Mouse (Mus musculus) kidney, adult 2 months (tissue): ENCODE data around the gene Cdk1. TPM values are rescaled to one million over a fixed set of nuclear protein-coding genes. Genes with fewer than 3 reads are reported as not detected.

Experiments
- DNase-seq: peaks from one replicate; pipeline ENCODE4 v3.0.0; 2021
- H3K27ac ChIP-seq: fragments of 200-500 bp; 2 replicates; pipeline ENCODE4 v1.5.1; 2012; ENCODE audit warnings: low read depth, low read length, control low read depth, inconsistent platforms; ENCODE audit not compliant: insufficient read depth
- H3K27me3 ChIP-seq: fragments of 200-500 bp; replicated peaks from 2 replicates; pipeline ENCODE4 v1.6.1; 2012; ENCODE audit warnings: mild to moderate bottlenecking, moderate library complexity, low read length, inconsistent platforms; ENCODE audit not compliant: control insufficient read depth, insufficient read depth
- H3K36me3 ChIP-seq: fragments of 200-500 bp; 2 replicates; pipeline ENCODE4 v1.6.1; 2012; ENCODE audit warnings: mild to moderate bottlenecking, moderate library complexity, low read length, inconsistent platforms; ENCODE audit not compliant: control insufficient read depth, insufficient read depth
- H3K4me1 ChIP-seq: fragments of 200-500 bp; 2 replicates; pipeline ENCODE4 v1.6.1; 2011; ENCODE audit warnings: low read length; ENCODE audit not compliant: control insufficient read depth, insufficient read depth
- H3K4me3 ChIP-seq: fragments of 200-500 bp; 2 replicates; pipeline ENCODE4 v1.5.1; 2011; ENCODE audit warnings: mild to moderate bottlenecking, low read depth, low read length, control low read depth; ENCODE audit not compliant: insufficient read depth
- CTCF ChIP-seq: fragments of 200-500 bp; conservative IDR thresholded peaks from 2 replicates; pipeline ENCODE4 v1.5.1; 2011; ENCODE audit warnings: low read depth, mild to moderate bottlenecking, control low read depth, low read length, moderate library complexity, mixed read lengths; ENCODE audit not compliant: insufficient read depth, insufficient read length
- POLR2A ChIP-seq: fragments of 200-500 bp; IDR thresholded peaks from one replicate; pipeline ENCODE4 v1.6.1; 2011; ENCODE audit warnings: low read depth, low read length, control low read depth
- WGBS: fragments of 180-500 bp; shearing (Covaris S2); methylation state at CpG from one replicate; pipeline ENCODE4 v1.1.7; 2018; 5-methylcytosine and 5-hydroxymethylcytosine counted together
- polyA plus RNA-seq: library from polyadenylated mRNA; depleted of rRNA; stranded (reverse); fragments of >200 nt; gene quantifications from 2 replicates; pipeline ENCODE4 v1.2.3, GENCODE M21; 2012

Cdk1 gene
- polyA plus RNA-seq, 1 experiment: 2.6 TPM

GRCm38 (mm10) chr10:69348206-69348605, 4.5 kb downstream of the Cdk1 start:
- WGBS: 55% methylated on average over 8 of the region's 8 CpGs
- no peak overlapping the region for H3K27ac ChIP-seq
- H3K36me3 ChIP-seq: no peaks in the 10 kb centered on the region
- no peaks in the 10 kb centered on the region for H3K27me3 ChIP-seq
- no peak overlapping the region for H3K4me3 ChIP-seq
- no peak for DNase-seq
- no peak for TF ChIP-seq CTCF
- no peak for TF ChIP-seq POLR2A
- no peaks in the 10 kb centered on the region for H3K4me1 ChIP-seq

- H3K36me3 ChIP-seq: no peaks in the 10 kb centered on the region
- WGBS: 89% methylated on average over 9 of the region's 9 CpGs
- TF ChIP-seq POLR2A (no peak), CTCF (no peak; the same call in 1 of the 2 replicates)
- no peaks in the 10 kb centered on the region for H3K4me1 ChIP-seq
- H3K27ac ChIP-seq: no peak overlapping the region
- H3K4me3 ChIP-seq: no peak overlapping the region
- no peaks in the 10 kb centered on the region for H3K27me3 ChIP-seq
- no peak for DNase-seq
Measured at GRCm38 (mm10) chr10:69342328-69342727, 10.4 kb downstream of the Cdk1 start.

DNA sequence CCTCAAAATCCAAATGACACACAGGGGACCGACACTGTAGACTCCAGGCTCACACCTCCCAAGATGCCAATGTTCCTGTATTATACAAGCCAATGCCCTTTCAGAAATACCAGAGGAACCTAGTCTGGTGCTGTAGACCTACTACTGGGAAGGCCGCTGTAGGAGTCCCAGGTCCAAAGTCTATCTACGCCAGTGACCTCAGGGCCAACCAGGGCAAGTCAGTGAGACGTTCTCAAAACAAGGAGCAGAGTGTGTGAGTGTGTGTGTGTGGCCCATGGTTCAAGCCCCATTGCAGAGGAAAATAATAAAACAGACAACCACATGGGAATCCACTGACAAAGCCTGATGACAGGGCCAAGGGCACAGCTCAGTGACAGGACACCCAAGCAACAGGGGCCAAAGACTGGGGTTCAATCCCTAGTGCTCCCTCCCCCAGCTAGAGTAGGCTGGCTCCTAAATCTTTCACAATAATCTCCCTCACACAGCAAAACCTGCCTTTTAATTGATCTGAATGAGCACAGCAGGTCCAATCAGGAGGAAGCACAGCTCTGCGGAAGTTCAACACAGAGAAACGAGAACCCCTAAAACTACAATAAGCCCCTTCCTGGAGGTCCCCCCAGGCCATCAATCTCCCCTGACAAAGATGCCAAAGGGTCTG, 11.0 kb downstream of the Cdk1 start:
- Histone ChIP-seq H3K27ac (no peak overlapping the region), H3K36me3 (no peaks in the 10 kb centered on the region), H3K27me3 (no peaks in the 10 kb centered on the region), H3K4me3 (no peak overlapping the region), H3K4me1 (no peaks in the 10 kb centered on the region)
- TF ChIP-seq POLR2A: no peak
- no peak for TF ChIP-seq CTCF
- no peak for DNase-seq
- 84% methylated on average over 6 of the region's 6 CpGs for WGBS

- no peaks in the 10 kb centered on the region for H3K36me3 ChIP-seq
- 79% methylated on average over 6 of the region's 6 CpGs for WGBS
- no peak overlapping the region for H3K27ac ChIP-seq
- H3K27me3 ChIP-seq: no peaks in the 10 kb centered on the region
- no peak for TF ChIP-seq POLR2A
- TF ChIP-seq CTCF: no peak
- no peaks in the 10 kb centered on the region for H3K4me1 ChIP-seq
- DNase-seq: no peak
- H3K4me3 ChIP-seq: no peak overlapping the region
Measured at GRCm38 (mm10) chr10:69340001-69340400, 12.7 kb downstream of the Cdk1 start.

DNA sequence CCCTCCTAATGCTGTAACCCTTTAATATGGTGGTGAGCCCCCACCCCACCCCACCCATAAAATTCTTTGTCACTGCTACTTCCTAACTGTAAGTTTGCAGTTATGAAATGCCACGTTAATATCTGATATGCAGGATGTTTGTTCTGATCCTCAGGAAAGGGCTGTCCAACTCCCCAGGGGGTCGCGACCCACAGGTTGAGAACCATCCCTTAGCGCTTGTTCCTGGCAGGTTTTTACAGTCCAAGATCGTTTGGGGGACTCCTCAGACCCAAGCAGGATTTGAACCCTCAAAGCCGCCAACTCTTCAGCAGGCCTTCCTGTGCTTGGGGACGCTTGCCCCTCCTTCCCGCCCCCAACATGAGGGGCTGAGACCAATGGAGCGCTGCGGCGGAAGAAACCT, 16.5 kb downstream of the Cdk1 start:
- 92% methylated on average over 11 of the region's 11 CpGs for WGBS
- Histone ChIP-seq H3K27me3 (no peaks in the 10 kb centered on the region), H3K4me1 (no peaks in the 10 kb centered on the region), H3K36me3 (no peaks in the 10 kb centered on the region), H3K4me3 (no peak overlapping the region), H3K27ac (no peak overlapping the region)
- no peak for DNase-seq
- TF ChIP-seq POLR2A: no peak
- TF ChIP-seq CTCF: no peak

- TF ChIP-seq POLR2A (no peak), CTCF (no peak)
- 88% methylated on average over 4 of the region's 4 CpGs for WGBS
- Histone ChIP-seq H3K27ac (no peak overlapping the region), H3K4me1 (no peaks in the 10 kb centered on the region), H3K27me3 (no peaks in the 10 kb centered on the region), H3K36me3 (no peaks in the 10 kb centered on the region), H3K4me3 (no peak overlapping the region)
- DNase-seq: no peak
Measured at GRCm38 (mm10) chr10:69335611-69336010, 17.1 kb downstream of the Cdk1 start.

- 76% methylated on average over 7 of the region's 7 CpGs for WGBS
- Histone ChIP-seq H3K27ac (no peak overlapping the region), H3K27me3 (no peaks in the 10 kb centered on the region), H3K36me3 (no peaks in the 10 kb centered on the region), H3K4me3 (no peak overlapping the region), H3K4me1 (no peaks in the 10 kb centered on the region)
- TF ChIP-seq POLR2A: no peak
- TF ChIP-seq CTCF: no peak
- DNase-seq: no peak
Measured at GRCm38 (mm10) chr10:69335195-69335536, 17.6 kb downstream of the Cdk1 start.
